Mouse (Mus musculus): Measurements from ENCODE around the gene Zscan25. TPM values are rescaled to one million over a fixed set of nuclear protein-coding genes. Genes with fewer than 3 reads are reported as not detected.
"Not testable (repeated sequence)": the region's sequence is repeated elsewhere in the genome, so short reads cannot be mapped to it uniquely, and the experiment has no call there.

Zscan25 gene
- polyA plus RNA-seq, 1 experiment from 2014 or later, result 0.76 TPM

DNA sequence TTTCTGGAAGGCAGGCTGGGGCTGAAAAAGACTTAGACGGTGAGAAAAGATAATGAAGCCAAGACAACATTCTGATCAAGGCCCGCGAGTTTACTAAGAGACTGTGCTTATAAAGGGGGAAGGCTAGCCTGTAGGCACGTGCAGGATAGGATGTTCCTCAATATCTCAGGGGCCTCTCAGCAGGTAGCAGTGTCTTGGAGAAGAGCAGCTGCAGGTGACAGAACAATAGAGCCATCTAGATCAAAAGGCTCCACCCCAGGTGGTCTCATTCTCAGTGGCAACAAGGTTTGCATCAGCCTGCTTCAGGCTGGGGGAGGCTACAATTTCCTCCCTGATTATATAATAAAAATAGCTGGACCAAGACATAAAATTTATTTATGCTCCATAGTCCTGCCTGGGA is 21.5 kb downstream of the Zscan25 start:
- not testable (repeated sequence) for H3K4me1 ChIP-seq; H3K9ac ChIP-seq (replicated peaks); H3K9me3 ChIP-seq; ATAC-seq (replicated peaks); H3K4me3 ChIP-seq; H3K36me3 ChIP-seq; H3K27ac ChIP-seq (replicated peaks); H3K27me3 ChIP-seq; H3K4me2 ChIP-seq (replicated peaks)
- WGBS, result 67% methylated on average over 4 of the region's 4 CpGs

DNA sequence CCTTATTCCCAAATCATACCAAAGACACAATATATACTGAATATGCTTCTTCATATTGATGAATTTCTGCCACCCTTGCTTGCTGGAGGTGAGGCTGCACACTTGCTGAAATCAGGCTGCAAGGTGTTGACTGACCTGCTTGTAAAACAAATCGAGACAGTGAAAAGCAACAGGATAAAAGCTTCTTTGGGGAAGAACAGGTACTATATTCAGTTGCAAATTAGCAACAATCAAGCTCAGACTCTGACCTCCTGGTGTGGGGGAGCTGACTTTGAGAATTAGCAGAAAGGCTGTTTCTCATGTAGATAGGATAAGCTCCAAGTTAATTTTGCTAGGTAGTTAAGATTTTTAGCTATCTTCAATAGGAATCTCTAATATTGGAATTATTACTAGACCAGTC is 22.1 kb downstream of the Zscan25 start:
- H3K9ac ChIP-seq (replicated peaks), result no peak overlapping the region
- 71% methylated on average over 1 of the region's 1 CpGs for WGBS
- no peak overlapping the region for H3K4me3 ChIP-seq
- no peaks in the 10 kb centered on the region for H3K36me3 ChIP-seq
- H3K4me1 ChIP-seq, result no peaks in the 10 kb centered on the region
- no peaks in the 10 kb centered on the region for H3K9me3 ChIP-seq
- H3K27ac ChIP-seq (replicated peaks), result no peak overlapping the region
- no peaks in the 10 kb centered on the region for H3K27me3 ChIP-seq
- ATAC-seq (replicated peaks), result no peak
- H3K4me2 ChIP-seq (replicated peaks), result no peak overlapping the region

DNA sequence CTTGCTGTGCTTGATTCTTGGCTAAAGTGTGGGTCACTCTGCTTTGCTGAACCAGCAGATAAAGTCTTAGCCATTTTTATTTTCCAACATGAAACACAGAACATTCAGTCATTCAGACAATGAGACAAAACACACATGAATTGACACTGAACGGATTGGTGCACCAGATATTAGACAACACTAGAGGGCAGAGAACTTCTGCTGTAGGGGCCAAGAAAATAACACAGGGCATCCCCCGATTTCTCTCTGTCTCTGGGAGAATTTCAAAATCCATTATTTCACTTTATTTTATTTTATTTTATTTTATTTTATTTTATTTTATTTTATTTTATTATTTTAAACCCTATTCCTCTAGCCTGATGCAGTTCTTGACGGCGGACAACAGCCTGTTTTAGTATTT is 26.7 kb downstream of the Zscan25 start:
- H3K4me3 ChIP-seq; H3K27me3 ChIP-seq; H3K4me2 ChIP-seq (replicated peaks); H3K9ac ChIP-seq (replicated peaks); H3K4me1 ChIP-seq; H3K9me3 ChIP-seq; ATAC-seq (replicated peaks); H3K27ac ChIP-seq (replicated peaks); H3K36me3 ChIP-seq: not testable (repeated sequence)
- WGBS, result 93% methylated on average over 4 of the region's 4 CpGs

DNA sequence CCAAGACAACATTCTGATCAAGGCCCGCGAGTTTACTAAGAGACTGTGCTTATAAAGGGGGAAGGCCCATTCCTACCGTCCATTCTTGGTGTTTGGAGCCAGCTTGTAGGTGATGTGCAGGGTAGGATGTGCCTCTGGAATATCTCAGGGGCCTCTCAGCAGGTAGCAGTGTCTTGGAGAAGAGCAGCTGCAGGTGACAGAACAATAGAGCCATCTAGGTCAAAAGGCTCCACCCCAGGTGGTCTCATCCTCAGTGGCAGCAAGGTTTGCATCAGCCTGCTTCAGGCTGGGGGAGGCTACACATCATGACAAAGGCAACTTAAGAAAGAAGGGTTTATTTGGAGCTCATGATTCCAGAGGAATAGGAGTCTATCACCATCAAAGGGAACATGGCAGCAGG is 27.5 kb downstream of the Zscan25 start:
- not testable (repeated sequence) for H3K27ac ChIP-seq (replicated peaks); H3K9ac ChIP-seq (replicated peaks); H3K4me3 ChIP-seq; H3K36me3 ChIP-seq; H3K9me3 ChIP-seq; H3K27me3 ChIP-seq; H3K4me1 ChIP-seq; ATAC-seq (replicated peaks); H3K4me2 ChIP-seq (replicated peaks)
- WGBS, result 82% methylated on average over 3 of the region's 3 CpGs

DNA sequence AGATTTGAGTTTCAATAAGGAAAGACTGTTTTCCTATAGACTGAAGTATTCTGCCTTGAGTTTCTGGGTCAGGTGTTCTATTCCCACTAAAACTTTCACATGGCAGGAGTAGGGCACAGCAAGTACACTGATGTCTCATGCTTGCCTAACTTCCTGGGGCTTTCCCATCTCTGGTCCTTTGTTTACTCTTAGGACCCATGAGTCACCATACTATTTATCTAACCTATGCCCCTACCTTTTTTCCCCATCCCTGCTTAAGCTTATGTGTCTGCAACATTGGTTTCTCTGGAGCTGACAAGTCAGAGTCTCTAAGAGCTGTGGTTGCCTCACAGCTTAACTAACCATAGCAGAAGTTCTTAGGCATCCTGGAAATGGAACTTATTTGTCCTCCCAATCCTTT is 33.5 kb downstream of the Zscan25 start:
- no peaks in the 10 kb centered on the region for H3K27me3 ChIP-seq
- H3K4me1 ChIP-seq, result no peaks in the 10 kb centered on the region

DNA sequence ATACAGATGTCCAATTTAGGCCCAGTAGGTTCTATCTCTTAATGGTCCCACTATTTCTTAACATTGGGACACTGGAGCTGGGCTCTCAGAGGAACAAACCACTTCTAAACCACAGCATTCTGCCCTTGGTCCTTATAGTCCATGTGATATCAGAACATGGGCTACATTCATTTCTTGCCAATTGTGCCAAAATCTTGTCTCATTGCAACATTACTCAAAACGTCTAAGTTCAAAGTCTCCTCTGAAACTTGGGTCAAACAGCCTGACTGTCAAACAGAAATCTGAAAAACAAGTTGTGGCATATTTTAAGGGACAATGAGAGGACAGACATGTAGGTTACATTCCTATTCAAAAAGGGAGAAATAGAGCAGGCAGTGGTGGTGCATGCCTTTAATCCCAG is 36.8 kb downstream of the Zscan25 start:
- H3K9ac ChIP-seq (replicated peaks), result no peak overlapping the region
- no peak overlapping the region for H3K4me3 ChIP-seq
- H3K4me1 ChIP-seq, result no peaks in the 10 kb centered on the region
- ATAC-seq (replicated peaks), result no peak
- H3K36me3 ChIP-seq, result no peaks in the 10 kb centered on the region
- no peak overlapping the region for H3K27ac ChIP-seq (replicated peaks)
- no peaks in the 10 kb centered on the region for H3K9me3 ChIP-seq
- H3K27me3 ChIP-seq, result no peaks in the 10 kb centered on the region
- no peak overlapping the region for H3K4me2 ChIP-seq (replicated peaks)
- WGBS, result 85% methylated on average over 1 of the region's 1 CpGs

More for the DNA sequence above, 33.5 kb downstream of the Zscan25 start:
- ATAC-seq (replicated peaks), result no peak
- Histone ChIP-seq H3K9me3 (no peaks in the 10 kb centered on the region), H3K36me3 (no peaks in the 10 kb centered on the region), H3K27ac (replicated peaks) (no peak overlapping the region), H3K9ac (replicated peaks) (no peak overlapping the region), H3K4me3 (no peak overlapping the region), H3K4me2 (replicated peaks) (no peak overlapping the region)

DNA sequence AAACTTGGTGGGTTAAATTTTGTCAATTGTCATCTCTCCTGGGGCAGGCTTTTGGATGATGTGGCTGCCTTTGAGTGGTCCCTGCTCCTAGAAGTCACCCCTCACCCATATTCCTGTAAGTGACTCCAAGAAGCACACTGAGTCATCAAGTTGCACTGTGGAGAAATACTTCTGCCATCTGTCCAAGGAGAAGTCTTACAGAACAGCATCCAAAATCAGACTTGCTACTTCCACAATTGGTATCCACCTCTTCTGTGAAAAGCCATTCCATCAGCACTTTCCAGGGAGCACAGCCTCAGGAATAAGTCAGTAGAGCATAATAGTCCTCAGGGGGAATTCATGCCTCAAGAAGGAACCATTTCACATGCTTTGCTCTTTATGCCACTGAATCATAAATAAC is 58.5 kb downstream of the Zscan25 start:
- H3K27ac ChIP-seq (replicated peaks); H3K9me3 ChIP-seq; ATAC-seq (replicated peaks); H3K36me3 ChIP-seq; H3K4me1 ChIP-seq; H3K27me3 ChIP-seq; H3K9ac ChIP-seq (replicated peaks); H3K4me2 ChIP-seq (replicated peaks); H3K4me3 ChIP-seq: not testable (repeated sequence)

Other genes starting within 250 kb of the Zscan25 start
- not detected in 2 replicates for gene Gm4871, start 247.7 kb upstream of the Zscan25 start, polyA plus RNA-seq (2015; fragmentation: Nextera tagmentation; extraction: Ambion mirVana)
- not detected in 2 replicates for gene 1700018F24Rik, start 237.5 kb upstream of the Zscan25 start, polyA plus RNA-seq (2015; fragmentation: Nextera tagmentation; extraction: Ambion mirVana)
- 246 and 258 TPM in 2 replicates for gene Arpc1a, start 196.7 kb upstream of the Zscan25 start, polyA plus RNA-seq (2015; fragmentation: Nextera tagmentation; extraction: Ambion mirVana)
- not detected in 2 replicates for gene Kpna7, start 196.5 kb upstream of the Zscan25 start, polyA plus RNA-seq (2015; fragmentation: Nextera tagmentation; extraction: Ambion mirVana)
- gene Arpc1b, start 166.3 kb upstream of the Zscan25 start, polyA plus RNA-seq (2015; fragmentation: Nextera tagmentation; extraction: Ambion mirVana), result 57.0 and 60.4 TPM in 2 replicates
- gene Pdap1, start 140.3 kb upstream of the Zscan25 start, polyA plus RNA-seq (2015; fragmentation: Nextera tagmentation; extraction: Ambion mirVana), result 110 and 114 TPM in 2 replicates
- gene Bud31, start 140.1 kb upstream of the Zscan25 start, polyA plus RNA-seq (2015; fragmentation: Nextera tagmentation; extraction: Ambion mirVana), result 203 and 216 TPM in 2 replicates
- 23.3 and 25.1 TPM in 2 replicates for gene Ptcd1, start 113.4 kb upstream of the Zscan25 start, polyA plus RNA-seq (2015; fragmentation: Nextera tagmentation; extraction: Ambion mirVana)
- 54.6 and 56.6 TPM in 2 replicates for gene Cpsf4, start 113.3 kb upstream of the Zscan25 start, polyA plus RNA-seq (2015; fragmentation: Nextera tagmentation; extraction: Ambion mirVana)
- gene Atp5j2, start 88.4 kb upstream of the Zscan25 start, polyA plus RNA-seq (2015; fragmentation: Nextera tagmentation; extraction: Ambion mirVana), result 603 and 647 TPM in 2 replicates
- gene Zkscan14, start 78.6 kb upstream of the Zscan25 start, polyA plus RNA-seq (2015; fragmentation: Nextera tagmentation; extraction: Ambion mirVana), result 15.5 and 17.0 TPM in 2 replicates
- 17.4 and 19.7 TPM in 2 replicates for gene Zkscan5, start 75.9 kb upstream of the Zscan25 start, polyA plus RNA-seq (2015; fragmentation: Nextera tagmentation; extraction: Ambion mirVana)
- 36.8 and 38.8 TPM in 2 replicates for gene Zfp655, start 48.8 kb upstream of the Zscan25 start, polyA plus RNA-seq (2015; fragmentation: Nextera tagmentation; extraction: Ambion mirVana)
- not detected in 2 replicates for gene Cyp3a57, start 64.8 kb downstream of the Zscan25 start, polyA plus RNA-seq (2015; fragmentation: Nextera tagmentation; extraction: Ambion mirVana)
- not detected in 2 replicates for gene Cyp3a16, start 189.2 kb downstream of the Zscan25 start, polyA plus RNA-seq (2015; fragmentation: Nextera tagmentation; extraction: Ambion mirVana)

All from forebrain, embryonic 15.5 days (tissue).